Mouse (Mus musculus) bone marrow, adult 2 months (tissue): ENCODE results near the gene Kcne1.

ENCODE experiments used
- CTCF ChIP-seq: fragments of 200-500 bp; IDR thresholded peaks from 2 replicates; pipeline ENCODE4 v1.5.1; 2011; ENCODE audit warnings: low read length, control low read depth; ENCODE audit not compliant: control insufficient read depth, insufficient read depth
- POLR2A ChIP-seq: fragments of 200-500 bp; IDR thresholded peaks from 2 replicates; pipeline ENCODE4 v1.6.1; 2011; ENCODE audit warnings: low read depth, mild to moderate bottlenecking, control low read depth, low read length, borderline replicate concordance; ENCODE audit not compliant: control insufficient read depth

- TF ChIP-seq POLR2A (no peak), CTCF (no peak)
These were observed 53.7 kb downstream of the Kcne1 start for GRCm38 (mm10) chr16:92305519-92305918.
